Mouse (Mus musculus) CH12.LX (cell line): ENCODE measurements around the gene Lpar1. TPM values are rescaled to one million over a fixed set of nuclear protein-coding genes. Genes with fewer than 3 reads are reported as not detected.

Source experiments
- DNase-seq: peaks from one replicate; pipeline ENCODE4 v3.0.0-alpha.2; 2013; ENCODE audit errors: extremely low read depth
- H3K27ac ChIP-seq: 2 replicates; pipeline ENCODE4 v1.5.1; 2012; ENCODE audit warnings: low read depth, mild to moderate bottlenecking, control low read depth, moderate library complexity; ENCODE audit not compliant: insufficient read depth
- H3K27me3 ChIP-seq: replicated peaks from 2 replicates; pipeline ENCODE3; 2012; ENCODE audit warnings: inconsistent platforms
- H3K36me3 ChIP-seq, 2 experiments: replicated peaks in 1 of 2; 2 replicates each; pipeline versions ENCODE3 to v1.6.1; 2012; ENCODE audit warnings: inconsistent platforms in 1 of 2, low read length in 1 of 2, mild to moderate bottlenecking in 1 of 2, mixed read lengths in 1 of 2, moderate library complexity in 1 of 2; ENCODE audit not compliant: control insufficient read depth in 1 of 2, insufficient read depth in 1 of 2
- H3K4me1 ChIP-seq, 2 experiments: 2 replicates each; pipeline ENCODE4 v1.6.1; 2012; ENCODE audit warnings: inconsistent platforms in 1 of 2, moderate library complexity in 1 of 2; ENCODE audit not compliant: insufficient read depth in 2 of 2, control insufficient read depth in 1 of 2
- H3K4me2 ChIP-seq: 2 replicates; pipeline ENCODE4 v1.6.1; 2012; ENCODE audit warnings: low read depth, mild to moderate bottlenecking, control low read depth; ENCODE audit not compliant: poor library complexity, insufficient read depth, severe bottlenecking
- H3K4me3 ChIP-seq, 3 experiments: fragments of 150-350 bp in 1 of 3; sonication (generic) in 1 of 3; replicated peaks in 1 of 3; 2 replicates each; pipeline versions ENCODE3 to v1.5.1; 2011 to 2012; ENCODE audit warnings: low read depth in 2 of 3, low read length in 2 of 3, mild to moderate bottlenecking in 2 of 3, moderate library complexity in 2 of 3, control low read depth in 1 of 3, improper control_type of control experiment in 1 of 3, inconsistent platforms in 1 of 3, mixed read lengths in 1 of 3; ENCODE audit not compliant: poor library complexity in 1 of 3
- H3K79me2 ChIP-seq: replicated peaks from 2 replicates; pipeline ENCODE4 v1.6.1; 2012; ENCODE audit warnings: mild to moderate bottlenecking, moderate library complexity; ENCODE audit not compliant: control insufficient read depth, poor library complexity, insufficient read depth, severe bottlenecking; ENCODE audit errors: extremely low read depth
- H3K9ac ChIP-seq: 2 replicates; pipeline ENCODE4 v1.6.1; 2012; ENCODE audit warnings: low read depth, mild to moderate bottlenecking, control low read depth, moderate library complexity; ENCODE audit not compliant: insufficient read depth
- H3K9me3 ChIP-seq: replicated peaks from 2 replicates; pipeline ENCODE3; 2012; ENCODE audit warnings: low read length, inconsistent platforms, mixed read lengths
- CHD1 ChIP-seq: IDR thresholded peaks from 2 replicates; pipeline ENCODE4 v1.6.1; 2012; ENCODE audit warnings: low read depth, low read length, improper control_type of control experiment, inconsistent platforms
- E2F4 ChIP-seq: IDR thresholded peaks from 2 replicates; pipeline ENCODE4 v1.6.1; 2011; ENCODE audit warnings: low read depth, low read length, improper control_type of control experiment; ENCODE audit not compliant: insufficient replicate concordance
- EP300 ChIP-seq: IDR thresholded peaks from 2 replicates; pipeline ENCODE4 v1.6.1; 2011; ENCODE audit warnings: low read length, improper control_type of control experiment
- ETS1 ChIP-seq: conservative IDR thresholded peaks from 2 replicates; pipeline ENCODE4 v1.6.1; 2012; ENCODE audit warnings: low read depth, mild to moderate bottlenecking, inconsistent platforms, low read length, improper control_type of control experiment, moderate library complexity
- GABPA ChIP-seq: IDR thresholded peaks from 2 replicates; pipeline ENCODE4 v1.6.1; 2012; ENCODE audit warnings: low read depth, low read length, improper control_type of control experiment, inconsistent platforms; ENCODE audit not compliant: insufficient replicate concordance
- JUN ChIP-seq: IDR thresholded peaks from 2 replicates; pipeline ENCODE4 v1.6.1; 2011; ENCODE audit warnings: low read depth, mild to moderate bottlenecking, low read length, improper control_type of control experiment, moderate library complexity; ENCODE audit not compliant: insufficient read depth
- MAFK ChIP-seq: IDR thresholded peaks from 2 replicates; pipeline ENCODE4 v1.6.1; 2011; ENCODE audit warnings: low read length, improper control_type of control experiment; ENCODE audit not compliant: insufficient replicate concordance
- MAZ ChIP-seq: IDR thresholded peaks from 2 replicates; pipeline ENCODE4 v1.6.1; 2012; ENCODE audit warnings: low read depth, mild to moderate bottlenecking, inconsistent platforms, low read length, improper control_type of control experiment, moderate library complexity
- MYC ChIP-seq: IDR thresholded peaks from 2 replicates; pipeline ENCODE4 v1.6.1; 2011; ENCODE audit warnings: low read depth, mild to moderate bottlenecking, improper control_type of control experiment, low read length
- NRF1 ChIP-seq: IDR thresholded peaks from 2 replicates; pipeline ENCODE4 v1.6.1; 2014; ENCODE audit warnings: low read depth, mild to moderate bottlenecking, inconsistent platforms, low read length, improper control_type of control experiment, moderate library complexity
- PAX5 ChIP-seq: IDR thresholded peaks from 2 replicates; pipeline ENCODE4 v1.6.1; 2012; ENCODE audit warnings: low read length, inconsistent platforms, mixed read lengths
- RAD21 ChIP-seq: IDR thresholded peaks from 2 replicates; pipeline ENCODE4 v1.6.1; 2011; ENCODE audit warnings: low read depth, mild to moderate bottlenecking, low read length, improper control_type of control experiment, moderate library complexity
- RCOR1 ChIP-seq: conservative IDR thresholded peaks from 2 replicates; pipeline ENCODE4 v1.6.1; 2012; ENCODE audit warnings: low read depth, mild to moderate bottlenecking, inconsistent platforms, low read length, improper control_type of control experiment
- SIN3A ChIP-seq: IDR thresholded peaks from 2 replicates; pipeline ENCODE4 v1.6.1; 2012; ENCODE audit warnings: low read length, improper control_type of control experiment, inconsistent platforms
- SMC3 ChIP-seq: IDR thresholded peaks from 2 replicates; pipeline ENCODE4 v1.6.1; 2011; ENCODE audit warnings: low read depth, low read length, improper control_type of control experiment
- TBP ChIP-seq: conservative IDR thresholded peaks from 2 replicates; pipeline ENCODE4 v1.6.1; 2011; ENCODE audit warnings: low read depth, low read length, improper control_type of control experiment
- USF1 ChIP-seq: IDR thresholded peaks from 2 replicates; pipeline ENCODE4 v1.6.1; 2014; ENCODE audit warnings: low read depth, mild to moderate bottlenecking, inconsistent platforms, low read length, improper control_type of control experiment
- USF2 ChIP-seq: conservative IDR thresholded peaks from 2 replicates; pipeline ENCODE4 v1.6.1; 2011; ENCODE audit warnings: low read depth, low read length, improper control_type of control experiment
- ZC3H11A ChIP-seq: IDR thresholded peaks from 2 replicates; pipeline ENCODE4 v1.6.1; 2012; ENCODE audit warnings: low read depth, mild to moderate bottlenecking, inconsistent platforms, low read length, improper control_type of control experiment
- ZKSCAN1 ChIP-seq: IDR thresholded peaks from 2 replicates; pipeline ENCODE4 v1.6.1; 2012; ENCODE audit warnings: low read depth, inconsistent platforms, low read length, improper control_type of control experiment, borderline replicate concordance
- dilution Hi-C: fragments of 300-500 bp; cut with MboI; formaldehyde crosslinking; loops from 2 replicates; pipeline ENCODE4 v1.14.3; 2020; ENCODE audit warnings: low sequenced_read_pairs; ENCODE audit not compliant: extremely low pct_unique_long_range_greater_than_20kb, extremely low pct_ligation_motif_present
- in situ Hi-C: fragments of 300-500 bp; cut with MboI; formaldehyde crosslinking; loops from 3 replicates; pipeline ENCODE4 v1.14.3; 2019; ENCODE audit warnings: low sequenced_read_pairs, low pct_ligation_motif_present, low pct_unique_long_range_greater_than_20kb, mixed read lengths
- polyA plus RNA-seq: library from polyadenylated mRNA; unstranded; fragments of >175 nt; gene quantifications from 2 replicates; pipeline ENCODE4 v1.2.1, GENCODE M21; 2012; ENCODE audit warnings: low read depth; ENCODE audit not compliant: insufficient read length
- total RNA-seq, 2 experiments: library from RNA; depleted of rRNA; stranded (reverse); fragments of 300-350 nt in 1 of 2; fragments of >200 nt in 1 of 2; gene quantifications; 2 replicates each; pipeline ENCODE4 v1.2.3; 2012 to 2014

Lpar1 gene
- total and polyA plus RNA-seq, 3 experiments: 0.04 TPM; not detected in 2

GRCm38 (mm10) chr4:58571661-58572060 is 18.0 kb upstream of the Lpar1 start:
- H3K27ac ChIP-seq: no peak overlapping the region
- no peaks in the 10 kb centered on the region for H3K9me3 ChIP-seq
- peaks cover 0 to 2% of the 10 kb centered on the region in 2 experiments; a peak in 2 of 4 replicates for H3K4me1 ChIP-seq
- in situ Hi-C loops: no loop called here
- H3K4me2 ChIP-seq: no peak overlapping the region
- H3K9ac ChIP-seq: no peak overlapping the region
- no peak for DNase-seq
- dilution Hi-C loops: no loop called here
- no peaks in the 10 kb centered on the region for H3K27me3 ChIP-seq
- no peaks in the 10 kb centered on the region for H3K36me3 ChIP-seq
- no peaks in the 10 kb centered on the region for H3K79me2 ChIP-seq
- H3K4me3 ChIP-seq: no peak overlapping the region
- TF ChIP-seq TBP: no peak
- TF ChIP-seq ETS1: no peak
- no peak for TF ChIP-seq MYC
- no peak for TF ChIP-seq GABPA
- no peak for TF ChIP-seq MAZ
- no peak for TF ChIP-seq PAX5
- TF ChIP-seq NRF1: no peak

DNA sequence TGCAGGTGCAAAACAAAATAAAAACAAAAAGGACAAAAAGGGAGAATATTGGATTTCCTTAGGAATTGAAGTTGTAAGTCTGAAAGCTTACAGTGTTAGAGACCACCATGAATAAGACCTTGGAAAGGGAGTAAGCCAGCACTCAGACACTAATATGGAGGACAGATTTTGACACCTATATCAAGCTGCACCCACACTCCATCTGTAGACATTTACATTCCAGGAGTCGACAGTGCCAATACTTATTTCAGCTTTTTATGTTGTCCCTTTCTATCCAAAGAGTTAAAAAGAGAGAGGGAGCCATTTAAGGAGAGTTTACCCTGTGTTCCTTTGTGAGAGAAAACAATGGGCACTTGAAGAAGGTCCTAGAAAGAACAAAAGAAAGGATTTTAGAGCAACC is 17.5 kb upstream of the Lpar1 start:
- Histone ChIP-seq H3K4me2 (no peak overlapping the region), H3K27me3 (no peaks in the 10 kb centered on the region), H3K27ac (no peak overlapping the region), H3K4me1 (no peaks in the 10 kb centered on the region), H3K9ac (no peak overlapping the region), H3K36me3 (no peaks in the 10 kb centered on the region), H3K9me3 (no peaks in the 10 kb centered on the region), H3K79me2 (no peaks in the 10 kb centered on the region), H3K4me3 (no peak overlapping the region)
- no peak for DNase-seq
- dilution Hi-C loops: no loop called here
- in situ Hi-C loops: no loop called here
- TF ChIP-seq RAD21 (no peak), JUN (no peak), USF2 (no peak), SMC3 (no peak), MYC (no peak), SIN3A (no peak), E2F4 (no peak), NRF1 (no peak), TBP (no peak), RCOR1 (no peak), USF1 (no peak), GABPA (no peak), CHD1 (no peak), MAFK (no peak), PAX5 (no peak), EP300 (no peak), ZC3H11A (no peak), ZKSCAN1 (no peak)
